Mouse (Mus musculus) lung, postnatal 0 days (tissue): Measurements from ENCODE around the gene Slc12a9.

Source experiments
- CTCF ChIP-seq: IDR thresholded peaks from 2 replicates; pipeline ENCODE4 v1.5.1; 2016; ENCODE audit warnings: antibody characterized with exemption, mild to moderate bottlenecking
- EP300 ChIP-seq: IDR thresholded peaks from 2 replicates; pipeline ENCODE4 v1.6.1; 2016; ENCODE audit warnings: antibody characterized with exemption, mild to moderate bottlenecking, control low read depth

GRCm38 (mm10) chr5:137377603-137378002 lies 44.2 kb upstream of the Slc12a9 start:
- TF ChIP-seq CTCF = no peak
- TF ChIP-seq EP300 = no peak
